In the genomic region with DNA sequence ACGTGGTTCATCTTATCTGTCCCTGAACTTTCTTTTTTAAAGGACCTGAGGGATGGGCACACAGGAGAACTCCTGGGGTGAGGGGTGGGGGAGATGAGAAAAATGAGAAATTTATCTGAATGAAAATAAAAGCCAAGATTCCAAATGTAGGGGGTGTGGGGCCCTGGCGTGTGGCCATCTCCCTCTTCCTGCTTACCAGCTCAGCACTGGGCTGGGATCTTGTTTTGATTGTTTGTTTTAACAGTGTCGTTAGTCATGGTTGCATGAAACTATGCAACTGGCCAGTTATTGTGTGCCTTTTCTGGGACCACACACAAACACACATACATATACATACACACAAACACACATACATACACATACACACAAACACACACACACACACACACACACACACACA, we compare ENCODE assay signal across 24 mouse cellular contexts.
DNase-seq lines count a peak whose midpoint lies in the region; ATAC-seq lines count a peak whose summit lies in the region.
"Had no signal": no experiment of that assay in that cellular context is flagged by ENCODE, and none has a peak within 500 bp of the region (broad histone marks: within the 10 kb centered on the region; RNA-seq: fewer than 3 reads in every experiment).

No protein-coding gene starts in this region.

- ATAC-seq in heart, embryonic 12.5 days (ENCODE audit: insufficient number of reproducible peaks, low FRiP score): no peak
- no peak for ATAC-seq in kidney, embryonic 14.5 days (ENCODE audit: low FRiP score, low TSS enrichment)
- ATAC-seq: activated CD4-positive, CD25-positive, alpha-beta regulatory T cell, adult 4 months; forebrain, embryonic 15.5 days had no signal

- H3K27ac ChIP-seq in heart, embryonic 12.5 days (ENCODE audit: poor library complexity, severe bottlenecking): no peak overlapping the region
- no peak overlapping the region for H3K27ac ChIP-seq in kidney, embryonic 14.5 days (ENCODE audit: low read depth, low read length)
- H3K27ac ChIP-seq: embryonic facial prominence, embryonic 10.5 days; embryonic facial prominence, embryonic 13.5 days; forebrain, embryonic 12.5 days; forebrain, embryonic 15.5 days; heart, adult 2 months; heart, embryonic 10.5 days; hindbrain, embryonic 12.5 days; hindbrain, embryonic 15.5 days had no signal

- peak; percentile 31 for DNase-seq in heart, adult 11 months
- peak; percentile 21 to 32 for DNase-seq in kidney, postnatal 4 days
- peak; percentile 17 for DNase-seq in lung, postnatal 10 days
- DNase-seq in lung, postnatal 36 days: no peak
- DNase-seq: adrenal gland, adult 8-10 months; adrenal gland, postnatal 25 days; cerebellum, adult 11-12 months; cerebellum, adult 8-10 months; cerebellum, postnatal 10 days; cerebellum, postnatal 36 days; embryo, embryonic 11 days; gastrocnemius, postnatal 25 days; heart, adult 2 months had no signal

- no peaks in the 10 kb centered on the region for H3K36me3 ChIP-seq in heart, embryonic 12.5 days
- no peaks in the 10 kb centered on the region for H3K36me3 ChIP-seq in kidney, embryonic 14.5 days (ENCODE audit: control insufficient read depth, insufficient read depth, low read length)
- H3K36me3 ChIP-seq: embryonic facial prominence, embryonic 10.5 days; embryonic facial prominence, embryonic 13.5 days; forebrain, embryonic 12.5 days; forebrain, embryonic 15.5 days; heart, embryonic 10.5 days; hindbrain, embryonic 12.5 days; hindbrain, embryonic 15.5 days had no signal

- no peaks in the 10 kb centered on the region for H3K27me3 ChIP-seq in heart, embryonic 12.5 days (replicated peaks)
- H3K27me3 ChIP-seq in kidney, embryonic 14.5 days (ENCODE audit: control insufficient read depth, insufficient read depth, low read length): no peaks in the 10 kb centered on the region
- H3K27me3 ChIP-seq: embryonic facial prominence, embryonic 13.5 days had no signal

- H3K4me2 ChIP-seq in heart, embryonic 12.5 days: no peak overlapping the region
- H3K4me2 ChIP-seq in kidney, embryonic 14.5 days (replicated peaks; ENCODE audit: low read depth, low read length): no peak overlapping the region
- H3K4me2 ChIP-seq: embryonic facial prominence, embryonic 13.5 days; forebrain, embryonic 12.5 days; forebrain, embryonic 15.5 days; hindbrain, embryonic 12.5 days; hindbrain, embryonic 15.5 days had no signal

- WGBS in heart, embryonic 12.5 days: 60% methylated on average over 3 of the region's 3 CpGs
- 73% methylated on average over 3 of the region's 3 CpGs for WGBS in kidney, embryonic 14.5 days

- no peaks in the 10 kb centered on the region for H3K4me1 ChIP-seq in heart, embryonic 12.5 days (replicated peaks)
- H3K4me1 ChIP-seq in kidney, embryonic 14.5 days (ENCODE audit: control insufficient read depth, insufficient read depth, low read length): no peaks in the 10 kb centered on the region
- H3K4me1 ChIP-seq: heart, embryonic 10.5 days had no signal

- H3K4me3 ChIP-seq in heart, embryonic 12.5 days: no peak overlapping the region
- no peak overlapping the region for H3K4me3 ChIP-seq in kidney, embryonic 14.5 days (ENCODE audit: low read length)
- H3K4me3 ChIP-seq: embryonic facial prominence, embryonic 10.5 days; embryonic facial prominence, embryonic 13.5 days; erythroblast, embryonic 14.5 days; forebrain, embryonic 12.5 days; forebrain, embryonic 15.5 days; heart, adult 2 months; heart, embryonic 10.5 days; hindbrain, embryonic 12.5 days; hindbrain, embryonic 15.5 days had no signal

- H3K9ac ChIP-seq in heart, embryonic 12.5 days: no peak overlapping the region
- H3K9ac ChIP-seq in kidney, embryonic 14.5 days (ENCODE audit: low read depth, low read length): no peak overlapping the region
- H3K9ac ChIP-seq: embryonic facial prominence, embryonic 13.5 days; forebrain, embryonic 12.5 days; forebrain, embryonic 15.5 days; hindbrain, embryonic 12.5 days; hindbrain, embryonic 15.5 days had no signal

- no peaks in the 10 kb centered on the region for H3K9me3 ChIP-seq in heart, embryonic 12.5 days (replicated peaks)
- H3K9me3 ChIP-seq in kidney, embryonic 14.5 days (ENCODE audit: control insufficient read depth, low read length): no peaks in the 10 kb centered on the region
- H3K9me3 ChIP-seq: embryonic facial prominence, embryonic 10.5 days; embryonic facial prominence, embryonic 13.5 days; forebrain, embryonic 12.5 days; forebrain, embryonic 15.5 days; heart, embryonic 10.5 days; hindbrain, embryonic 12.5 days; hindbrain, embryonic 15.5 days had no signal
